Mouse (Mus musculus) heart, postnatal 0 days (tissue): ENCODE measurements at regions not wholly inside any gene's neighbourhood (a gene's known extent, or its start where the extent isn't known, plus 50 kb on each side); places are given as distances from the start of the nearest gene placed in this dataset.

Experiments
- CTCF ChIP-seq: IDR thresholded peaks from 2 replicates; pipeline ENCODE4 v1.5.1; 2016; ENCODE audit warnings: antibody characterized with exemption, control low read depth, low read depth
- EP300 ChIP-seq: IDR thresholded peaks from 2 replicates; pipeline ENCODE4 v1.6.1; 2016; ENCODE audit warnings: antibody characterized with exemption, low read depth

GRCm38 (mm10) chr11:7281656-7282055 lies 67.9 kb upstream of the Igfbp3 start:
- no peak for TF ChIP-seq EP300
- no peak for TF ChIP-seq CTCF
